Mouse (Mus musculus) heart, postnatal 10 days (tissue): ENCODE results near the gene Gm16181. TPM values are rescaled to one million over a fixed set of nuclear protein-coding genes. Genes with fewer than 3 reads are reported as not detected.

Experiments
- DNase-seq, 2 experiments: peaks; one replicate each; pipeline ENCODE4 v3.0.0; 2021
- intact Hi-C: fragments of 180-260 bp; cut with DNase I; formaldehyde crosslinking; loops from one replicate; pipeline ENCODE4 v1.15.1; 2025
- total RNA-seq, 2 experiments: library from RNA; stranded (reverse); gene quantifications; 2 replicates each; pipeline ENCODE4 v1.2.3; 2021

Gene Gm16181
- total RNA-seq, 2 experiments from 2014 or later: 0.84 TPM; not detected in 1

- DNase-seq: no peak
- intact Hi-C loops: no loop called here
These were observed 24.4 kb downstream of the Gm16181 start for GRCm38 (mm10) chr17:35244999-35245398.

GRCm38 (mm10) chr17:35245731-35246623 is 25.3 kb downstream of the Gm16181 start:
- no peak for DNase-seq
- intact Hi-C loops: no loop called here

- DNase-seq: no peak
- intact Hi-C loops: no loop called here
These were observed 26.5 kb downstream of the Gm16181 start for GRCm38 (mm10) chr17:35247144-35247543.

- no peak for DNase-seq
These were observed 28.4 kb downstream of the Gm16181 start for GRCm38 (mm10) chr17:35248986-35249385.

GRCm38 (mm10) chr17:35249451-35250197 is 29.0 kb downstream of the Gm16181 start:
- intact Hi-C loops: no loop called here
- no peak for DNase-seq

More at GRCm38 (mm10) chr17:35248986-35249385, 28.4 kb downstream of the Gm16181 start:
- intact Hi-C loops: no loop called here

- intact Hi-C loops: no loop called here
- no peak for DNase-seq
These were observed 29.9 kb downstream of the Gm16181 start for GRCm38 (mm10) chr17:35250348-35251120.

GRCm38 (mm10) chr17:35251162-35251719 is 30.6 kb downstream of the Gm16181 start:
- intact Hi-C loops: no loop called here
- DNase-seq: no peak

- no peak for DNase-seq
- intact Hi-C loops: no loop called here
These were observed 31.3 kb downstream of the Gm16181 start for GRCm38 (mm10) chr17:35251981-35252380.

- intact Hi-C loops: no loop called here
- DNase-seq: no peak
These were observed 32.1 kb downstream of the Gm16181 start for GRCm38 (mm10) chr17:35252619-35253292.

- intact Hi-C loops: no loop called here
- no peak for DNase-seq
These were observed 32.9 kb downstream of the Gm16181 start for GRCm38 (mm10) chr17:35253293-35254093.

GRCm38 (mm10) chr17:35254241-35255098 is 33.8 kb downstream of the Gm16181 start:
- intact Hi-C loops: no loop called here

GRCm38 (mm10) chr17:35255301-35255700 is 34.7 kb downstream of the Gm16181 start:
- DNase-seq: no peak
- intact Hi-C loops: no loop called here

More at GRCm38 (mm10) chr17:35254241-35255098, 33.8 kb downstream of the Gm16181 start:
- DNase-seq: peak in 1 of 2 experiments; percentile 74

GRCm38 (mm10) chr17:35255704-35256103 is 35.1 kb downstream of the Gm16181 start:
- intact Hi-C loops: no loop called here
- no peak for DNase-seq

- intact Hi-C loops: no loop called here
- no peak for DNase-seq
These were observed 36.7 kb downstream of the Gm16181 start for GRCm38 (mm10) chr17:35257378-35257777.

GRCm38 (mm10) chr17:35257824-35258491 is 37.3 kb downstream of the Gm16181 start:
- intact Hi-C loops: loop anchor here (1.0 kb wide), 2 partner anchors 16 to 44 kb away; no protein-coding TSS in a partner anchor

GRCm38 (mm10) chr17:35258492-35259478 is 38.2 kb downstream of the Gm16181 start:
- intact Hi-C loops: loop anchor here (1.0 kb wide), 2 partner anchors 16 to 44 kb away; no protein-coding TSS in a partner anchor
- peak in 1 of 2 experiments; percentile 62 for DNase-seq

More at GRCm38 (mm10) chr17:35257824-35258491, 37.3 kb downstream of the Gm16181 start:
- peak; percentile 94 to 97 for DNase-seq
